Mouse (Mus musculus) frontal cortex, postnatal 36 days (tissue): Measurements from ENCODE around the gene Tmem135.

Experiments used
- DNase-seq, 2 experiments: peaks; one replicate each; pipeline ENCODE4 v3.0.0; 2022; ENCODE audit warnings: low spot score in 2 of 2

Tmem135 gene

DNA sequence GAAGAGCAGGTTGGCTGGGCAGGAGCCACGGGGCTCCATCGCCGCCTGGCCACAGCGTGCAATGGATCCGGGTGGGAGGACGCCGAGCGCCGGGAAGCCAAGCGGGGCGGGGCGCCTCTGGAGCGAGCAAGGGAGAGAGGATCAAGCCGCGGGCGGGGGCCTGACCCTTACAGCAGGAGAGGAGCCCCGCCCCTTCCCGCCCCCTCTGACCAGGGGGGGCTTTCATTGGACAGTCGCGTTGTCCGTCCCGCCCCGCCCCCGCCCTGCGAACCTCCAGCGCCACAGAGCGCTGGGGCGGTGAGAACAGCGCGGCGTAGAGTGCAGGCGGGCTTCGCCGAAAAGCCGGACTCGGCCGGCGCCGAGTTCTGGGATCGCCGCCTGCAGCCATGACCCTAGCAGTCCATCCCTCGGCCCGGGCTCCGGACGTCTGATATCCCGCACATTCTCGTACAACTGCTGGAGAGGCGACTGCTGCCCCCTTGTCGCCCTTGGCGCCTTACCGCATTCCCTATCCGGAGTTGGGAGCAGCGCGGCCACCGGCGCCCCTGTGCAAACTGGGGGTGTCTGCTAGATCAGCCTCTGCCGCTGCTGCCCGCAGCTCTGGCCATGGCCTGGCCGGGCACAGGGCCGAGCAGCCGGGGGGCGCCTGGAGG is at the start of gene Tmem135, which contains the start of gene Fzd4:
Gene Tmem135, minus strand, starts transcription at position 142 of the 653 bp plus-strand sequence.
Gene Fzd4, plus strand, starts transcription at position 275 of the 653 bp plus-strand sequence.
- DNase-seq, result peak; percentile 82 to 86

DNA sequence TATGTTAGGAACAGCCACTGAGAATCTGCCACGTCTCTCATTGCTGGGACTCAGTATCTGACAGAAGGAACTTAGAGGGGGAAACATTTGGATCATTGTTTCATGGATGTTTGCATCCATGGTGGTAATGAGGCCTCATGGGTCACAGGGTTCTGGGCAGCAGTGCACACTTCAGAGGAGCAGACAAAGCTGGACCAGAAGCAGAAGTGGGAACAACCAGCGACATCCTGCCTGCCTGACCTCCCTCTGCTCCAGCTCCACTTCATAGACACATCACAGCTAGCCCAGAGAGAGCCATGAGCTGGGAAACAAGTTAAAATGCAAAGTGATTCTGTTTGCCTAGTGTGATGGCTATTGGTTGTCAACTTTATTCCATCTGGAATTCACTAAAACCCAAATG is 46.3 kb upstream of the Tmem135 start:
- no peak for DNase-seq

DNA sequence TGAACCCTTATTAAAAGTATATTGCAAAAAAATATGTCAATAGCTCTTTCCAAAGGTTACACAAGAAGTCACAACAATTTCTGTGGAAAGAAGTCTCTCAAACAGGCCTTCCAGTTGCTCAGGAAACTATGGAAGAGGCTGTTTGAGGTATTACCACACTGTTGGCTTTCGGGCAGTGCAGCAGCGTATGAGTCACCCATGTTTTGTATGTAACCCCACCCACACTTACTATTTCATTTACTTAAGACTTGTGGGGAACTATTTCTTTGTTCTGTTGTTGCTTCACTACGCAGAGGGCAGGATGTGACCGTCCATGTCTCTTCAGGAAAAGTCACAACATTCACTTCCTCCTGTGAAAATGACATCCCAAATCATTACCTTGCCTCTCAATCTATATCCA is 41.1 kb upstream of the Tmem135 start:
- DNase-seq, result no peak

DNA sequence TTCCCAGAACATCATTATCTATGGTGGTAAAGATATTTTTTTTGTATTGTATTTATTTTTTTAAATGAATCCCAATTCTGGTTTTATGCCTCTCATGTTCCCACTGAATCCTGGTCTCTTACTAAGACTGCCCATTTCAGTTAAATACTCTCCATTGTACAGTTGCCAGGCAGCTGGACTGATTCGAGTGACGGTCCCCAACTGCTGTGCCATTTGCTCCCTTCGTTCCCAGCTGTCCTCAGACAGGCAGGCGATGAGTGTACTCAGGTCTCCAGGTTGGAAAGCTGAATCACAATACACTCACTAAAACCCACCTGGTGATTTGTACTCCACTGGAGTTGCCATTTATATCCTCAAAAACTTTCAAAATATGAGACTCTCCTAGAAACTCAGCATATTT is 38.2 kb upstream of the Tmem135 start:
- DNase-seq, result no peak

DNA sequence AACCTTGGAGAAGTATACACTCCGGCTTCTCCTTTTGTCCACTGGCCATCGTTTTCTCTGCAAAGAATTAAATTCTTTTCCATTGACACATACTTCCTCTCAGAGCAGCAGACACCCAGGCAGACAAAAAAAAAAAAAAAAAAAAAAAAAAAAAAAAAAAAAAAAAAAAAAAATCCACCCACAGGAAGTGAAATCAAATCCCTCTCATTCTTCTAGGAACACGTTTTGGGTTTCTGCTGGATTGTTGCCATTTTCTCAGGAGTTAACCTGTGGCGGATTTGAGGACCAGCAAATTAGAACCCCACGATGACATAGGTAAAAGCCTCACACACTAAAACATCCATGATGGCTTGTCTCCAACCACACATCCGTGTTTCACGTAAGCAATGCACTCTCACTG is 37.3 kb upstream of the Tmem135 start:
- DNase-seq, result no peak

DNA sequence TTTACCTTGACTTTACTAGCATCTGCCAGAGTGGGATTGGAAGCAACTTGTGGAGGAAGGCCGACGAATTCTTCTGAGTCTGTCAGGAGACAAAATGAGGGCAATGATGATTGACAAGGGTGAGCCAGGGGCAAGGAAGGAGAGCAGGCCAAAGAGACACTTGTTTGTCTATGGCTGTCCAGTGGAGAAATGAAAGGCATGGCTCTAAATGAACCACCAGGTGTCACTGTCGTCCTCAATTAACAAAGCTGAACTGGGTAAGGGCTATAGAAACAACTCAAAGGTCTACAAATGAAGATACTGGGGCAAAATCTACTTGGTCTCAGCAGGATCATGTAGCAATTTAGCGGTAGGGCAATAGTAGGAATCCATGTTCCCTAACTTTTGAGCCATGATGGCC is 33.6 kb upstream of the Tmem135 start:
- DNase-seq, result peak; percentile 43 to 64

DNA sequence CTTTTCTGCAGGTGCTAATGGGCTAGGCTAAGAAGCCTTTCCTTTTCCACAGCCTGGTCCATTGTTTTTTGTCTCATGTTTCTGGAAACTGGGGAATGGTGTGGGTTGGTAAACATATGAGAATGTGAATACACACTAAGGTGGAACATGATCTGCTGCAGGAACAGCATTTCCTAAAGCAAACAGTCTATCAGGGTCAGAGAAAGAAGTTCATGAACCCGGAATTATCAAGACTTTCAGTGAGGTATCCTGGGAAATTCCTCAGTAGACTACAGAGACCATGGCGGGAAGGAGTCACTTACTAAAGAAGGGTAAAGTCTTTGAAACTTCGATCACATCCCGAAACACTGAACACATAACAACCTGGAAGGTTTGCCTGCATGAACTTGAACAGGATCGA is 32.4 kb upstream of the Tmem135 start:
- no peak for DNase-seq

DNA sequence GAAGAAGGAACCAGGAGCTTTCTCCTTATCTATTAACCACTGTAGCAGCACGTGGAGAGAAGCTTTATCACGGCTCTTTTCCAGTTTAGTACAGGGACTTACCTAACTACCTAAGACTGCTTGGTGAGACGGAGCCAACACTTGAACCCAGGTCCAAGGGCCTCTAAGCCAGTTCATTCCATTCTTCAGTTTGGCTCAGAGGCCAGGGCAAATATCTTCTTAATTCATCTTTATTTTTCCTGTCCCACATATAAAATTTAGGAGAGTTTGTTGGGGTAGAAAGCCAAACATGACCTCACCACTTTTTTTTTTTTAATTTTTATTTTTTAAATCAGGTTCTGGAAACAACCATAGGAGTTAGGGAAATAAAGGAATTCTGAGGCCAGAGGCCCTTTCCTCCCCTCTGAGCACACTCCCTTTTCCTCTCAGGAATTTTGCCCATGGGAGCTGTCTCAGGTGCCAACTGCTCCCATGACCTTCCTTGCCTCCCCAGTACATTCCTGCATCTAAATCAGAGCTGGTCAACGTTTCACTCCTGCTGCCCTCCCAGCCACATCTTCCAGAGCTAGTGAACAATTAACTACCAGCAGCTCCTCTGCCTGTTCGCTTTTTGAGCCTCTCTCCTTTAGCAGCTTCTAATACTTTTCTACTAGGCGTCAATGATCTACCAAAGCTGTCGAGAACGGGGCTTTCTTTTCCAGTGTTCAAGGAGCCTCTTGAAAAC is 30.0 kb upstream of the Tmem135 start:
- DNase-seq, result no peak

DNA sequence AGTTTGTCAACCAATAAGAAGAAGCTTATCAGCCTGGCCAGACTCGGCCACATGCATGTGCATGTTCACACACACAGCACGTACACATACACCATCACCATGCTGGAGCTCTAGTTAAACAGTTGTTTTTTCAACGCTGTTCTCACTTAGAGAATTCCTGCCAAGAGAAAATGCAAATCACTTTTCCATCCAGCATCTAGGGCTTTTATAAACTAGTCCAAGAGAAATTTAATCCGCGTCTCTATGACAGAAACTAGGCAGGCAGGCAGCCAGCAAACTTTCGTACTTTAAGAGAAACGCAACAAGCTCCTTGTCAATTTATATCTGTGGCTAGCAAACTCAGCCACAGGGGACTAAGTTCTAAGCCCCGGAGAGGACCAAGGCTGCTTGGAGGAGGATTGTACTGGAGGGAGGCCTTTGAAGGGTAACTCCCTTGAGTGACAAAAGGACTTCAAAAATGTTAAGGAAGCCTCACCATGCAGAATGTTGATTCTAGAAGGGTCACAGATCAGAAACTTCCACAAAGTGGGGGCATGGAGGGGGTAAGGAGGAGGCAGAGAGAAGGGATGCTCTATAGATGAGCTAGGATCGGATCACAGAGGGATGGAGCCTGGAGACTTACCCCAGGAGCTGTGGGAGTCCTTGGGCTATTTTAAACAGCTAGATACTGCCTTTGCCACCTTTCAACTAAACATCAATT is 29.3 kb upstream of the Tmem135 start:
- peak; percentile 24 to 60 for DNase-seq

DNA sequence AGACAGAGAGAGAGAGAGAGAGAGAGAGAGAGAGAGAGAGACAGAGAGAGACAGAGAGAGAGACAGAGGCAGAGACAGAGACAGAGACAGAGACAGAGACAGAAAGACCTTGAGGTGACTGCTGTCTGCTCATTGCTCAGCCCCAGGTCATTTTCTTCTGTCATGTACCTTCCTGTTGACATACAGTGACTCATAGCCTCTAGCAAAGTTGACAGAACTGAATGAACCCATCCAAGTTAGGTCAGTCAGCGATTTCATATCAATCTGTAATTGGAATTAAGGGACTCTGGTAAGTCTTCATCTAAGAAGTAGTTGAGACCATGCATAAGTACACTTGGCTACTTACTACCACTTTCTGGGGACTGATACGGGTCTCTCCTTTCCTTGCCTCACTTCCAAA is 27.2 kb upstream of the Tmem135 start:
- DNase-seq, result no peak

DNA sequence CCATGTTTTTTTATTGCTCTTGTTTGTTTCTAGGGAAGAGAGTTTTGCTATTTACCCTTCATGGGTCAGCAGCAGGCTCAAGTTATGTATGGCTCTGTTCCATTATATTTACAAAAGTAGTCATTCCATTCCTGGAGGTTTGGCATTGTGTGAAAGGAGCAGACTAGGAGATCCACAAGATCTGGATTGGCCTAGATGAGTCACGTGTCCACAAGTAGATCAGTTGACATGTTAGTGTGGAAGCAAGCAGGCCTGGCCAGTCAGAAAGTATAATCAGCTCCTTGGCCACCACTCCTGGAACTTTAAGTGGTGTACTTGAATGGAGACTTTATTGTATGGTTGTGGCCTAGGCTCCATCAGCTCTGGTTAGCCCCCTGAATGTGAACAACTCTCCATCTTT is 25.3 kb upstream of the Tmem135 start:
- no peak for DNase-seq

DNA sequence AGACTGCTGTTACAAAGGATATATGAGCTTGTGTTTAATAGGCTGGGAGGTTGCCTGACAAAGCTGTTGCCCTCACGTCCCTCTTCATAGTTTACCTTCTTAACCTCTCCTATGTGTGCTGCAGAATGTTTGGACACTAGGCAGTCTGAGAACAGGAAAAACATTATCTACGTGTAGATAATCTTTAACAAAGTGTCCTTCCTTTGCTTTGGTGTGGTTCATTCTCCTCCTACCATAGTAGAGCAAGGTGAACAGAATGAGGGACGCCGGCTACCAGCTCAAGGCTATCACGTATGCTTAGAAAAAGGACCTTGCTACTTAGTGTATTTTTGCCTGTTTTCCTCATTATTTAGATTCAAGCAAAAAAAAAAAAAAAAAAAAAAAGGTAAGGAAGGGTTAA is 24.8 kb upstream of the Tmem135 start:
- no peak for DNase-seq

DNA sequence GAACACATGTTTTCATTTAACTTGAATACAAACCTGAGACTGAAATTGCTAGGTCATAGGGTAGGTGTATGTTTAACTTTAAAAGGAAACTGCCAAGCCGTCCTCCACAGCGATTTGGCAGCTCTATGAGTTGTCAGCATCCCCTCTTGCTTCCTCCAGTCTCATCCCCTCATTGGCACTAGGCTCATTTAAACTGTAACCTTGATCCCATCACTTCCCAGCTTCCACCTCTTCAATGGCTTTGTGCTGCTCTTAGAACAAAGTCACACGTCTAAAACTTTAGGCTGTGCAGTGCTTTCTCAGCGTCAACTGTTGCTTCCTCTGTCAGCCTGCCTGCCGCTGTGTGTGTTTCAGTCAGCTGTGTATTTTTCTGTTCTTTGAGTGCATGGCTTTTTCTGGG is 23.1 kb upstream of the Tmem135 start:
- no peak for DNase-seq

DNA sequence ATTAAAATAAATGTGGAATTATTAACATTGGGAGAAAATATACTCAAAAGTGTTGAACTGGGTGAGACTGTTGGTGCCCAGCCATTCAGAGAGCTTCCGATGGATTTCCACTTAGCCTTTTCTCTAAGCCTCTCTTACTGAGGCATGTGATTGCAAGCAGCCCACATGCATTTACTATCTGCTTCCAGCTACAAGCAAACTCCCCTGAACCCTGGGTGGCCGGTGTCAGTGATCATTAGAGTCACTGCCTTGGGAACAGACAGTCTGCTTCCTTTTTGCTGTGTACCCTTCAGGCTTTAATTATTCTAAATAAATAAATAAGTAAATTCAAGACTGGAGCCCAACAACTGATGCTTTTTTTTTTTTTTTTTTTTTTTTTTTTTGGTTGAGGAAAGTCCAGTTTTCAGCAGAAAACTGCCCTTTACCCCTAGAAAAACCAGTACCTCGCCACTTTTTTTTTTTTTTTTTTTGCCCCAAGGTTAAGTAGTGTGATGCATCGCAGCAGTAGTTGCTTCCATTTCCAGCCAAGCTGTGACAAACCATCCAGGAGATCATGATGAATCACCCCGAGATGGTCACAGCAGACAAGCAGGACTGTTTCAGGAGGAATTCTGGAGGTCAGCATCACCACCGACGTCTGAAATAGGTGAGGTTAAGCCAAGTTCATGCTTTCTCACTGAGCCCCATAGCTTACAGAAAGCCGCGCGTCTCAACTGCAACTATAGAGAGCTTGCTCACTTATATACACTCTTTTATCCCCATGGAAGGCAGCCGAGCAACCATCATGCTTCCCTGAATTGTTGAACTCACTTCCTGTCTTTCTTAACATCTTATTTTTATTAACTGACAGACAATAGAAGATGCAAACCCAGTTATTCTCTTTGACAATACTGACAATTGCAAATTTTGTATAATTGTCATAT is 22.0 kb upstream of the Tmem135 start:
- no peak for DNase-seq

DNA sequence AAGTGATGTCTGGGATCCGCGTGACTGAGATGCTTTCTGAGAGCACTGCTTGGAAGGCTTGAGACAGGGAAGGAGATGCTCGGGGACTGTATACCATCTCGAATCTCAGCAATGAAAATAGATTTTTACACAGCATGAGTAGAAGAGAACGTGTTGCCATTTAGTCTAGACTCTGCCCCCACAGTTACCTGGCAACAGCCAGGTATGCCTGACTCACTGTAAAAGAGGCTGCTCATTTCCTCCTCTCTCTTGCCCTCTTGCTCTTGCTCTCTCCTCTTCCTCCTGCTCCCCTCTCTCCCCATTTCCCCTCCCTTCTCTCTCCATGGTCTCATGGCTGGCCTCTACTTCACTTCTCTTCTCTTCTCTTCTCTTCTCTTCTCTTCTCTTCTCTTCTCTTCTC is 20.6 kb upstream of the Tmem135 start:
- no peak for DNase-seq

DNA sequence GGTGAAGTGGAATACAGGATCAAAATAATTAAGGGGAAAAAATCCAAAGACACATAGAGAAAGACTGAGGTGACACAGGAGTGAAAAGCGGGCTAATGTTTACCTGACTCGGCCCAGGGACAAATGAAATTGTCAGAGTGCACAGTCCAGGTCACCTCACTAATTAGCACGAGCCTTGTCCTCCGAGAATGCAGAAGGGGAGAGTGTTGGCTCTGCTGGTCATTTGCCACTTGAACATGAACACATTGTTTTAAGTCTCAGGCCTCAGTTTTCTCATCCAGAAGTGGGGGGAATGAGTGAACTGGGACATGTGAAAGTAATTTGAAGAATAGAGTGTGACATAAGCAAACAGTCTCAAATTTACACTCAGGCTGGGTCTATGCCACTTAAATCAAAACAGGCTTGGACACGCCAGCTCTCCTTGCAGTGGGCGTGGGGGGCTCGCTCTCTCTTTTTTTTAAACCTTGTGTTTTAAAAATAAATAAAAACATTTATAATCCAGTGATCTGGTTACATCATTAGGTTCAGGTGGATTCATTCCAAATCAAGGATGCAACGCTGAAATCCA is 19.8 kb upstream of the Tmem135 start:
- DNase-seq, result no peak

DNA sequence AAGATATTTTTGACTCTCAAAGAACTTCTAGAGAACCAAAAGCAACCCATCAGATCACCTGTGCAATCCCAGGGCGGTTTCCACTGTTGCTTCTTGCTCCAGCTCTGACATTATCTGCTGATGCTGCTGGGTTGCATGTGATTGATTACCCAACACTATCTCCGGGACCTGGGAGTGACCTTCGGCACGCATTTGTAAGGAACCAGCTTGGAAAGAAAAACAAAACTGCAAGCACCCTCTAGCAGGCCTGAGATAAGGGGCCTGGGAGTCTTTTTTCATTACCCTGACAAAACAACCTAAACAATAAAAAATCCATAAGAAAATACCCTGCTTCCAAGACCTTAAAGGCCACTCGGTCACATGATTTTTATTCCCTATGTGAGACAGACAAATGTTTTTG is 19.2 kb upstream of the Tmem135 start:
- DNase-seq, result no peak

DNA sequence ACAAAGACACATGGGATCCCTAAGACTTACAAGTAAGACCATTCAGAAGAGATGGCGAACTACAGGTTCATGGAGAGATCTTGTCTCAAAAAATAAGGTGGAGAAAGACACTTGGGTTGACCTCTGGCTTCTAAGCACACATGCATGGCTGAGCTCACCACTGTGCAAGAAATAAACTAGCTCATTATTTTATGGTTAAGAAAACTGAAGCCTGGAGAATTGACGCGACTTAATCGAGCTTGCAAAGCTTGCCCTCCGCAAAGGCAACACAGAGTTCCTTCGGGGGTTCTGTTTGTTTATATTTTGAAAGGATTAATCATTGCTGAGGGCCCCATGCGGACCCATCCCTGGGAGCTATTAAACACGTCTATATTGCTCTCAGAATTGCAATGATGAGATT is 18.6 kb upstream of the Tmem135 start:
- no peak for DNase-seq

DNA sequence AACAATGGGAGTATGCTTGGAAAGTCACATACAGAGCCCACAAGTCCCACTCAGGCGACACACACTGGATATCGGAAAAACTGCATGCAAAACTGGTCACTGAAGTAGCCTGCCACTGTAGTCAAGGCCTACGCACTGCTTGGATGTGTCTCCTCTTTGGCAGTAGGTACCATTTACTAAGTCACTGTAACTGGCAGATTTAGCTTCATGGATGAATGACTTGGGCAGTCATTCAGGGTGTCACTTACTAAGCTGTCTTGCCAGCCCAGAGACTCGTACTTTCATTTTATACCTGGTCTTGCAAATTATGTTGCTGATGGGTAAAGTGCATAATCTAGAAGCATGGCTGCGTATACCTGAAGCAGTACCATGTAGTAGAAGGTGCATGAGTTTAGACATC is 17.3 kb upstream of the Tmem135 start:
- no peak for DNase-seq

DNA sequence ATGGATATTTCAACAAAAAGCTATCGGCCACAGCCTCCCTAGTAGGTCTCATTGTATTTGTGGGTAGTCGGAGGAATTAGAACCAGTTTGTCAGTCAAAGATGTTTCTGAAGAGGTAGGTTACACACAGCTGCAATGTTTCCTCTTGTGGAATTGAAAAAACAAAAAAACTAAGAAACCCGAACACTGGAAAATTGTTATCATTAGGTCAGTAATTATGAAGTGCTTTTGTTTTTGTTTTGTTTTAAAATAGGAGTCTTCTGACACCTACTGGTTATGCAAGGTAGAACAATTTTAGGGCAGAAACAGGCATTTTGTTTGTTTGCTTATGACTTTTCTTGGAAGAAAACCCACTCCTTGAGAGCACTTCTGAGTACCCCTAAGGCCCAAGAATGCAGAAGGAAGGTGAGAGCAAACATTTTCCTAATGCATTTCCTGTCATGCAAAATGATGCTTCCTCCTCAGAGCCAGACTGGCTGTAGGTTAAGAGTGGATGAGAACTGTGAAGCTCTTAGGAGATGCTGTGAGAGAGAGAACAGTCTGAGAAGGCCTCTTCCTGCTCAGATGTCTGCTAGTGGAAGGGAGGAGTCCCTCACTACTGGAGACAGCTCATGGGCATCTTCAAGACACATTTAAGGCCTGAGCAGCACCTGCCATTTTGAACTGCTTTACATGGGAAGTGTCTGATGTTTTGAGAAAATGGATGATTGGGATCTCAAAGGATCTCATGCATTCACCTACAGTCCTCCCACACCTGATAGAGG is 15.1 kb upstream of the Tmem135 start:
- DNase-seq, result no peak

DNA sequence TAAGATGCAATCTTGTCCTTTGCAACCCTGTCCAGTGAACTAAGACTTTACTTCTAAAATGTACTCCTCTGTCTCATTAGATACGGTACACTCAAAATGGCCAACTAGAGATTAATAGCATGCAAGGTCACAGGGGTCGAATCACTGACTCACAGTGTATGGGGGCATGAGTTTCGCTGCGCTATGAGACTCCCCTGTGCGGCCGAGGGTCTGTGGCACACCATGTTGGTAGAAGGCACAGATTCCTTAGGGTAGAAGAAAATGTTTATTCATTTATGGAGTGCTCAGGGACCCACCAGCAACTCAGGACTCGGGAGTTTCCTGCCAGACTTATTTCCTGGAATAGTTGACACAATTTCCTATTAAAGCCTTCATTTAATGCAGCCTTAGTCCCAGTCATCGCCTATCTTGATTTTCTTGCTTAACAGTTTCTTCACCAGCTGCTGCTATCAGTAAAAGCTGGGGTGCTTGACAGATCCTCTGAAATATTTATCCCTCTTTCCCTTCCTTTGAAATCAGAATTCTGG is 14.2 kb upstream of the Tmem135 start:
- DNase-seq, result no peak
